Mouse (Mus musculus): ENCODE measurements around the gene Dnah8. TPM values are rescaled to one million over a fixed set of nuclear protein-coding genes. Genes with fewer than 3 reads are reported as not detected.
"Not testable (repeated sequence)": the region's sequence is repeated elsewhere in the genome, so short reads cannot be mapped to it uniquely, and the experiment has no call there.

Gene Dnah8
- polyA plus RNA-seq, 1 experiment from 2014 or later, result 2.1 TPM

DNA sequence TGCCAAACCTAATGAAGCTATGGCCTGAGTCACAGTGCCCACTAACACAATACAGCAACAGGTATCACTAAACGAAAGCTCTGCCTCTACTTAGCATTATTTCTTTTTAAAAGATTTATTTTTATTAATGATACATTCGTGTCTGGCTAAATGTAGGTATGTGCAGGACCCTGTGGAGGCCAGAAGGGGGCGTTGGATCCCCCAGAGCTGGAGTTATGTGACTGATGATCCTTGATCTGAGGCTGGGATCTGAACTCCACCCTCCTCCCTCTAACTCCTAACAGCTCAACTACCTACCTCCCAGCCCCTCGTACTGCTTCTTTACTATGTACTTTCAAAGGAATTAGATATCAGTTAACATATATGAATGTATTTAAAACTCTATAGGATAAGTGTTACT lies 2.7 kb upstream of the Dnah8 start:
- H3K27ac ChIP-seq (ENCODE audit: poor library complexity, severe bottlenecking), result no peak overlapping the region
- H3K4me2 ChIP-seq, result no peak overlapping the region
- H3K9me3 ChIP-seq (replicated peaks), result 0 out of 2 replicates have a peak, but pooled peaks cover 1% of the 10 kb centered on the region
- H3K9ac ChIP-seq, result no peak overlapping the region
- no peaks in the 10 kb centered on the region for H3K27me3 ChIP-seq (replicated peaks)
- no peaks in the 10 kb centered on the region for H3K4me1 ChIP-seq (replicated peaks)
- WGBS, result 68% methylated on average over 4 of the region's 4 CpGs
- no peak for ATAC-seq (ENCODE audit: insufficient number of reproducible peaks, low FRiP score)
- H3K4me3 ChIP-seq, result no peak overlapping the region
- H3K36me3 ChIP-seq, result no peaks in the 10 kb centered on the region

DNA sequence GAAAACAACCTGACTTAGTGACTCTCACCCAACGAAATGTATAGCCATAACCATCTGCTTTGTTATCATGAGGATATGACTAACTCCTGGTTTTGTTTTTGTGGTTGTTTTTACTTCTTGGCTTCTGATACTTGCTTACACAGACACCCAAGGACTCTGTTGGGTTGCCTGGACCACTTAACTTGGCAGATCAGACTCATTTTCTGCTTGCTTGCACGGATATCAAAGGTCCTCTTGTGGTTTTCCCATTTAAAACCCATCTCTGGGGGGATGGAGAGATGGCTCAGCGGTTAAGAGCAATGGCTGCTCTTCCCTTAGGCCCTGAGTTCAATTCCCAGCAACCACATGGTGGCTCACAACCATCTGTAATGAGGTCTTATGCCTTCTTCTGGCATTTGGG lies 954 bp upstream of the Dnah8 start:
- ATAC-seq (ENCODE audit: insufficient number of reproducible peaks, low FRiP score), result no peak
- Histone ChIP-seq H3K27ac (ENCODE audit: poor library complexity, severe bottlenecking) (no peak overlapping the region), H3K36me3 (no peaks in the 10 kb centered on the region), H3K4me2 (no peak overlapping the region), H3K27me3 (replicated peaks) (no peaks in the 10 kb centered on the region), H3K9me3 (replicated peaks) (no peaks in the 10 kb centered on the region), H3K9ac (no peak overlapping the region), H3K4me1 (replicated peaks) (no peaks in the 10 kb centered on the region), H3K4me3 (no peak overlapping the region)
- WGBS, result 76% methylated on average over 3 of the region's 3 CpGs

DNA sequence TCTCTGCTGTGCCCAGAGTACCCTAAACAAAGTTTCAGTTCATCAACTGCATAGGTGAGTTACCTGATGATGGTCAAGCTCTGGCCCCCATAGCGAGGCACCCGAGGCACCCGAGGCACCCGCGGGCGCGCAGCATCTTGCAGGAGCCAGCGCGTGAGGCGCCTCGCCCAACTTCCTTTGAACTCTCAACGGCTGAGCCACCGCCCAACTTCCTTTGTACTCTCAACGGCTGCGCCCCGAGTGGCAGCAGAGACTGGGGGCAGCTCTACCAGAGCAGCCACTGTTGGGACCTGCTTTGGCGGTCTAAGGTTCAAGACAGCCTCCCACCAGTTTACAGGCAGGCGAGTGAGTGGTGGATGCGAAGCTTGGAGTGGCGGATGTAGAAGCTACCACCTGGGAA lies 2.6 kb downstream of the Dnah8 start, which contains the start of gene Glo1:
TSS of gene Glo1 (minus strand) at position 153 of the 400 bp plus-strand sequence.
- H3K9ac ChIP-seq; H3K9me3 ChIP-seq (replicated peaks); H3K4me3 ChIP-seq; H3K36me3 ChIP-seq; H3K27ac ChIP-seq (ENCODE audit: poor library complexity, severe bottlenecking); H3K27me3 ChIP-seq (replicated peaks); H3K4me1 ChIP-seq (replicated peaks); H3K4me2 ChIP-seq; ATAC-seq (ENCODE audit: insufficient number of reproducible peaks, low FRiP score): not testable (repeated sequence)
- WGBS, result no CpG with 5 or more reads among the region's 20 CpGs

DNA sequence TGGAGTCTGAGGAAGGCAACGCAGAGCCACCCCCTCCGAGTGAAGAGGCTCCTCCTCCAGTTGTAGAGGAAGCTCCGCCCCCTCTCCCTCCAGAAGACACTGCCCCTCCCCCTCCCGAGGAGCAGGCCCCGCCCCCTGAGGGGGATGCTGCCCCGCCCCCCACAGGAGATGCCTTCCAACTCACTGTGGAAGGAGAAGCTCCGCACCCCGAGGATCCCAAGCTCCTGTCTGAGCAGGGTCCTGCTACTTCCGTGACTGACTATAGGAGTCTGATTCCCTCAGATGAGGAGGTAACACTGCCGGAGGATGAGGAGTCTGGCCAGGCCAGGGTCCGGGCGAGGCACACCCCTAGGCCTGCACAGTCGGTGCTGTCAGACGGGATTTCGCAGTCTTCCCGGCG lies 11.2 kb downstream of the Dnah8 start:
- no peak overlapping the region for H3K27ac ChIP-seq (ENCODE audit: poor library complexity, severe bottlenecking)
- 17% methylated on average over 15 of the region's 17 CpGs for WGBS
- peak overlapping the region; percentile 60; the same call in 1 of the 2 replicates for H3K9ac ChIP-seq

GRCm38 (mm10) chr17:30637714-30638113 lies 13.6 kb downstream of the Dnah8 start:
- Histone ChIP-seq H3K4me3 (no peak overlapping the region), H3K4me1 (replicated peaks) (peaks cover 13% of the 10 kb centered on the region; the same call in 1 of the 2 replicates), H3K9ac (no peak overlapping the region), H3K27ac (ENCODE audit: poor library complexity, severe bottlenecking) (no peak overlapping the region), H3K9me3 (replicated peaks) (no peaks in the 10 kb centered on the region), H3K4me2 (no peak overlapping the region), H3K36me3 (no peaks in the 10 kb centered on the region), H3K27me3 (replicated peaks) (no peaks in the 10 kb centered on the region)
- WGBS, result 31% methylated on average over 1 of the region's 1 CpGs
- ATAC-seq (ENCODE audit: insufficient number of reproducible peaks, low FRiP score), result no peak

More for the DNA sequence above, 11.2 kb downstream of the Dnah8 start:
- no peaks in the 10 kb centered on the region for H3K27me3 ChIP-seq (replicated peaks)
- no peaks in the 10 kb centered on the region for H3K9me3 ChIP-seq (replicated peaks)
- no peaks in the 10 kb centered on the region for H3K36me3 ChIP-seq
- H3K4me3 ChIP-seq, result peak overlapping the region; percentile 39
- peak; percentile 42; the same call in 1 of the 2 replicates for ATAC-seq (ENCODE audit: insufficient number of reproducible peaks, low FRiP score)
- peaks cover 13% of the 10 kb centered on the region; the same call in 1 of the 2 replicates for H3K4me1 ChIP-seq (replicated peaks)
- peak overlapping the region; percentile 65 for H3K4me2 ChIP-seq

GRCm38 (mm10) chr17:30638996-30639395 lies 14.8 kb downstream of the Dnah8 start:
- Histone ChIP-seq H3K9me3 (replicated peaks) (no peaks in the 10 kb centered on the region), H3K27ac (ENCODE audit: poor library complexity, severe bottlenecking) (no peak overlapping the region), H3K36me3 (no peaks in the 10 kb centered on the region), H3K4me2 (no peak overlapping the region), H3K9ac (no peak overlapping the region), H3K4me3 (no peak overlapping the region), H3K4me1 (replicated peaks) (peaks cover 13% of the 10 kb centered on the region; the same call in 1 of the 2 replicates), H3K27me3 (replicated peaks) (no peaks in the 10 kb centered on the region)
- no peak for ATAC-seq (ENCODE audit: insufficient number of reproducible peaks, low FRiP score)
- 68% methylated on average over 2 of the region's 2 CpGs for WGBS

DNA sequence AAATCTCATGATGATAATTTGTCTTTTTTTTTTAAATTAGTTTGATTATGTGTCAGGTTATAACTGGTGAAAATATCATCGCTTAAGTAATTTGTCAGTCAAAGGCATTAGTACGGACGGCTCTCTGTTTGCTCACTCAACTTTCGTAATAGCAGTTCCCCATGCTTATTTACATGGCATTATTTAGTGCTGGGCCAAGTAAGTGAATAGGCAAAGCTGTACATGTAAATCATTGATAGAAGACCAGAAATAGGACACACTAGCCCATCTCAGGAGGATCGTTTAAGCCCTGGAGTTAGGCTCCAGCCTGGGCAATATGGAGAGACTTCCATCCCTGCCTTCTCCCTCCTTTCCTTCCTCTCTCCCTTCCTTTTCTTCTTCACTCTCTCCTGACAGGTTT lies 16.7 kb downstream of the Dnah8 start:
- no peak overlapping the region for H3K9ac ChIP-seq
- no peaks in the 10 kb centered on the region for H3K36me3 ChIP-seq
- H3K27me3 ChIP-seq (replicated peaks), result no peaks in the 10 kb centered on the region
- no peak overlapping the region for H3K27ac ChIP-seq (ENCODE audit: poor library complexity, severe bottlenecking)
- whole genome bisulfite sequencing, result 90% methylated on average over 5 of the region's 5 CpGs
- ATAC-seq (ENCODE audit: insufficient number of reproducible peaks, low FRiP score), result no peak
- H3K4me3 ChIP-seq, result no peak overlapping the region
- H3K4me2 ChIP-seq, result no peak overlapping the region
- no peaks in the 10 kb centered on the region for H3K9me3 ChIP-seq (replicated peaks)
- peaks cover 8% of the 10 kb centered on the region; the same call in 1 of the 2 replicates for H3K4me1 ChIP-seq (replicated peaks)

DNA sequence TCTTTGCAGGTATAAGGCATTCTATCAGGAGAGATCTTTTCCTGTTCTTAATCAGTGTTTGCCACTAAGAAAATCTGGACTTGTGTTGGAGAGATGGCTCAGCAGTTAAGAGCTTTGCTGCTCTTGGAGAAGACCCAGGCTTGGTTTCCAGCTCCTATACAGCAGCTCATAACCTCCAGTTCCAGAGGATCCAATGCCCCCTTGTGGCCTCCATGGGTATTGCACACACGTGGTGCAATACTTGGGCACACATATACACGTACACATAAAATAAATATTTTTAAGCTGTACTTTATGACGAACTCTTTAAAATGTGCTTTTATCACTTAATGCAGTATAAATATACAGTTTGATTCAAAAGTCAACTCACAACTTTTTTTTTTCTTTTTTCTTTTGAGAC lies 24.6 kb downstream of the Dnah8 start:
- Histone ChIP-seq H3K27ac (ENCODE audit: poor library complexity, severe bottlenecking) (no peak overlapping the region), H3K36me3 (peaks cover 6% of the 10 kb centered on the region; the same call in 1 of the 2 replicates), H3K9me3 (replicated peaks) (peaks cover 8% of the 10 kb centered on the region; the same call in 1 of the 2 replicates), H3K4me2 (no peak overlapping the region), H3K4me1 (replicated peaks) (no peaks in the 10 kb centered on the region), H3K27me3 (replicated peaks) (no peaks in the 10 kb centered on the region), H3K9ac (no peak overlapping the region), H3K4me3 (no peak overlapping the region)
- ATAC-seq (ENCODE audit: insufficient number of reproducible peaks, low FRiP score), result no peak
- WGBS, result 86% methylated on average over 3 of the region's 3 CpGs

- Histone ChIP-seq H3K9ac (no peak overlapping the region), H3K27ac (ENCODE audit: poor library complexity, severe bottlenecking) (no peak overlapping the region), H3K27me3 (replicated peaks) (no peaks in the 10 kb centered on the region), H3K4me1 (replicated peaks) (no peaks in the 10 kb centered on the region), H3K4me3 (no peak overlapping the region), H3K9me3 (replicated peaks) (peaks cover 8% of the 10 kb centered on the region; the same call in 1 of the 2 replicates), H3K36me3 (peaks cover 6% of the 10 kb centered on the region), H3K4me2 (no peak overlapping the region)
- no peak for ATAC-seq (ENCODE audit: insufficient number of reproducible peaks, low FRiP score)
- 94% methylated on average over 6 of the region's 6 CpGs for WGBS
Measured at GRCm38 (mm10) chr17:30653010-30653409, 28.9 kb downstream of the Dnah8 start.

DNA sequence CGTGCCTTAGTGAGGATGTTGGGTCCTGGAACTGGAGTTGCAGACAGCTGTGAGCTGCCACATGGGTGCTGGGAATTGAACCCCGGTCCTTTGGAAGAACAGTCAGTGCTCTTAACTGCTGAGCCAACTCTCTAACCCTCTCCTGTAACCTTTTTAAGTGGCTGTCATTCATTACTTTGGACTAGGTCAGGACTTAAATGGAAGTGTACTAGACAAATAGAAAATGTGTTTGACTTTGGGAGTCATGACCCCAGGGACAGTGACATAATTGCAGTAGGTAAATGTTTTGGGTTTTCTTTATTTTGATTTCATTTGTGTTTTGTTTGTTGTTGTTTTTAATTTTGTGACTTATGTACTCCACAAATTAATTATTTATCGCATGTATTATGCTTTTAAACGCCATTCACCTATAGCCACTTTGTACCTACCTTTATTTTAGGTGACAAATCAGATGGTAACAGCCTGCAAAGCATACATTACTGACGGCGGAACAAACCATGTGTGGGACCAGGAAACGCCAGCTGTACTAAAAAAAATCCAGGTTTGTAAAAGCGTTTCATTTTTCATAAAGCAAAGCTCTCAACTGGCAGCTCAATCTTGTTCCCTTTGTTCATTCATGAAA lies 33.5 kb downstream of the Dnah8 start:
- Histone ChIP-seq H3K9ac (peak overlapping the region; percentile 40), H3K9me3 (replicated peaks) (peaks cover 1% of the 10 kb centered on the region; the same call in 1 of the 2 replicates), H3K27ac (ENCODE audit: poor library complexity, severe bottlenecking) (peak overlapping the region; percentile 31; the same call in 1 of the 2 replicates), H3K4me1 (replicated peaks) (no peaks in the 10 kb centered on the region), H3K4me3 (peak overlapping the region; percentile 50), H3K27me3 (replicated peaks) (no peaks in the 10 kb centered on the region), H3K36me3 (no peaks in the 10 kb centered on the region; the same call in 1 of the 2 replicates), H3K4me2 (peak overlapping the region; percentile 64)
- 56% methylated on average over 8 of the region's 8 CpGs for WGBS
- ATAC-seq (ENCODE audit: insufficient number of reproducible peaks, low FRiP score), result no peak

DNA sequence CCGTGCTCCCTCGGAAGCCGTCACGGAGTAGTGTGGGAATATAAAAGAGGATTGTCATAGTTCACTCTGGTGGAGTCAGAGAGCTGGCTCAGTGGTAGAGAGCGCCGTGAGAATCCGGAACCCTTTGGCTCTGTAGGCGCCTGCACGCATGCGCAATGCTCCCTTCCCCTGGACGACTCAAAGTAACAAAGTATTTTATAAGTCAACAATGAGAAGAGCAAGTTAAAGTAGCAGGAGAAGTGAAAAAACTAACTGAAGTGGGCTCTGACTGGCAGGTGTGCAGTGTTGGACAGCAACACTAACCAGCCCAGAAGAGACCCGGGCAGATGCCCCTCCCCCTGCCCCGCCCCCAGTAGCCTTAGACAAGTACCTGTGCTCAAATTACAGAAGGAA lies 34.0 kb downstream of the Dnah8 start:
- no peaks in the 10 kb centered on the region for H3K27me3 ChIP-seq (replicated peaks)
- H3K9me3 ChIP-seq (replicated peaks), result no peaks in the 10 kb centered on the region; the same call in 1 of the 2 replicates
- H3K4me1 ChIP-seq (replicated peaks), result no peaks in the 10 kb centered on the region
- peak overlapping the region; percentile 64 for H3K4me2 ChIP-seq
- peak overlapping the region; percentile 50 for H3K4me3 ChIP-seq
- ATAC-seq (ENCODE audit: insufficient number of reproducible peaks, low FRiP score), result no peak; the same call in 1 of the 2 replicates
- H3K27ac ChIP-seq (ENCODE audit: poor library complexity, severe bottlenecking), result peak overlapping the region; percentile 31; the same call in 1 of the 2 replicates
- H3K36me3 ChIP-seq, result no peaks in the 10 kb centered on the region; the same call in 1 of the 2 replicates
- peak overlapping the region; percentile 40 for H3K9ac ChIP-seq
- 17% methylated on average over 13 of the region's 13 CpGs for WGBS
